Mouse (Mus musculus): Measurements from ENCODE around the gene Ctnnd2.

Gene Ctnnd2

DNA sequence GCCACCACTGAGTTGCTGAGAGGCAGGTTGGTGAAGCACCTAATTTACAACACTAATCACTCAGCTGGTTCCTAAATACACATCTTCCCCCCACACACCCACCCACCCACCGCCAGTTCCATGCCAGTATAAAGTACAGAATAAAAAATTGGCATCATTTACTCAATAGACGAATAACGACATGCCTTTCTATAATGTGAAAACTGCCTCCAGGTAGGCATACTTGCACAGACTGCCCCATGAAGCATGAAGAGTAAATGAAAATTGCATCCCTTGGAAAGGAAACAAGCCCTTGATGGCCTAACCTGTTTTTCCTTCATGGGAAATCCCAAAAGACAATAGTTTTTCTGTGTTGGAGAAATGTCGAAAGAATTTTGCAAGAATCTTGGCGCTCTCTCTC, 212.0 kb downstream of the Ctnnd2 start:
- no peak for DNase-seq (ENCODE audit: low read depth)

GRCm38 (mm10) chr15:30386489-30386888, 214.1 kb downstream of the Ctnnd2 start:
- DNase-seq (ENCODE audit: low read depth): no peak

DNA sequence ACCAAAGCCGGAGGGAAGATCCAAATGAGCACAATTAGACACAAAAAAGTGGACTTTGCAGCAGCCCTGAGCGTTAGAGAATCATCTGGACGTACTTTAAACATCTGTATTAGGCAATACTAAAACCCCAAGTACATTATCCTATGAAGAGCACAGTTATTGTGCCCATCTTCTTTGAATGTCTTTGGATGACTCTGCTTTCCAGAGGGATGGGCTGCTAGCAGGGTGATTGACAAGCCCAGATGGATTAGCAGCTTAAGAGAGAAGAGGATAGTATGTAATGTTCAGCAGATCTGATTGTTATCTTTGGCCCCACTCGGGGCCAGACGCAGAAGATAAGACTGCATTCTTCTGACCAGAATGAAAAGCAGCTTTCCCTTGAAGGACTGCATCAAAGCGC, 214.9 kb downstream of the Ctnnd2 start:
- DNase-seq (ENCODE audit: low read depth): no peak

DNA sequence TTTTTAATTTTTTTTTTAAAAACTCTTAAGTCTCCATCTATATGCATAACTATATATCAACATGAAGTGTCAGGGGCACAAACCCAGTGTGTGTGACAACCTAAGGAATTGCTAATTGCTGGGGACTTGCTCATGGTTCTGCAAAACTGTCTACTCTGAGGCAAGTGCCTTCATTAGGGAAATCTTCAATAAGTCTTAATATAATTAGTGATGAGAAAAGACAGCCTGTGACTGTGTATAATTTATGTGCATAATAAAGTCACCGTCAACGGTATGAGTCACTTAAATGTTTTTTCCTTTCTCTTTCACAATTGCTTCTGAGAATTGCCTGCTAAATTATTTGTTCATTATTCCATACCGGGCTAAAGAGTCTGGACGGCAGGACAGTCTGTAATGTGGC, 228.7 kb downstream of the Ctnnd2 start:
- DNase-seq (ENCODE audit: low read depth): no peak

DNA sequence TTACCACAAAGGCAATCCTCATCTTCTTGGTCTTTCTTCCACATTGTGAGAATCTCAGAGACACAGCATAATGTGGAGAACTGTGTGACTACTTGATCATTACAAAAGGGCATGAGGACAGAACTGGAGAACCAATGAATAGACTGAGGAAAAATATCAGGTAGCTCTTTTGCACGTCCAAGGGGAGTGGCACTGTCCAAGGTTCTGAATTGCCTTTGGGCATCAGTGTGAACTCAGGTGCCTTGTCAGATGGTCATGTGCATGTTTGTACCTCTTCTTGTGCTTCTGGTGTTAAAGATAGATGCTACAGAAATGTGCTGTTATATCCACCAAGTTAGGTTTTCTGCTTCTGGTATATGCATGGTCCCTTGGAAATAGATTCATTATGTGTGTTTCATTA, 233.9 kb downstream of the Ctnnd2 start:
- DNase-seq (ENCODE audit: low read depth): no peak

DNA sequence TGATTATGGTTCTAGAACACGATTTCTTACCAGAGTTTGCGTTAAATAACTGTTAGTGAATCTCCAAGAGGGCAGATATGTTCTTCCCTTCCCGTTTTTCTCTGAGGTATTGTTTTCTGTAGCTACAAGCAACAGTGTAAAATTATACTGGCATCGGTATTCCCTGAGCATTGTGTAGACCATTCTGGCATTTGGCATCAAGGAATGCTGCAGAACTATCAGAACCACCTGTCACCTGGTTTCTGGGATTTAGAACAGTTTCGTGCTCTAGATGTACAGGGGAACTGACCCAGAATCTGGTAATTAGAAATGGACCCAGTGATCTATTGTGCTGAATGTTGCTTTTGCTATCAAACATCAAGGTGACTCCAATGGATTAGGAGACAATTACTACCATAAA, 250.8 kb downstream of the Ctnnd2 start:
- no peak for DNase-seq (ENCODE audit: low read depth)

DNA sequence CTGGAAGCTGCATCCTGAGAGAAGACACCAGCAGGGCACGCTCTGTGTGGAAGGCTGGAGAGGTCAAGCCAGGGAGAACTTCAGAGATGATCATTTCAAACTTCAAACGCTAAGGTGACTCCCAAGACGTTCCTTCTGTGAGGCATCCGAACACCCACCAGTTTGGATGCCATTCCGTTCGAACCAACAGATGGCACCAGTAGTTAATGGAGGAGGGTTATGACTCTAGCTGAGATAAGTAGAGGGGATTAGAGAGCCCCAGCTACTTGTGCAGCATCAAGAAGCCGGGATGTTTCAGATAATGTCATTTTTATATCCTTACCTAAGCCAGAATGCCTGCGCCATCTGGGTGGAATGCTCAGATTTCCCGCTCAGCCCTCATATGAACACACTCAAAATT, 251.9 kb downstream of the Ctnnd2 start:
- DNase-seq (ENCODE audit: low read depth): no peak

DNA sequence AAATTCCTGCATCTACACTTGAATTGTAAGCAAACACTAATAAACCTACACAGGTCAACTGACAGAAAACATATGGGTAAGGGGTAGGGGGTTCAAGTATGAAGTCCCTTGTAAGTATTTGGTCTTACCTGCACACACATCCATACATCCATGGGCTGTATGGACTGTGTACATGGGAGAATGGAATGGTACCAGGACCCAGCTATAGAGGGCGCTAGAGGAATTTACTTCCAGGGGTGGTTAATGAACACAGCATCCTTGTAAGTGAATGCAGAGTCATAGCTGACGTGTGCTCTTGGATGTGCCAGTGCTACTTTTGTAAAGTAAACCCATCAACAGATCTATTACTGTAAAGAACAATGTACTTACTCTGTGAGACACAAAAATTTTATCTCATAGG, 254.9 kb downstream of the Ctnnd2 start:
- DNase-seq (ENCODE audit: low read depth): peak; percentile 41

DNA sequence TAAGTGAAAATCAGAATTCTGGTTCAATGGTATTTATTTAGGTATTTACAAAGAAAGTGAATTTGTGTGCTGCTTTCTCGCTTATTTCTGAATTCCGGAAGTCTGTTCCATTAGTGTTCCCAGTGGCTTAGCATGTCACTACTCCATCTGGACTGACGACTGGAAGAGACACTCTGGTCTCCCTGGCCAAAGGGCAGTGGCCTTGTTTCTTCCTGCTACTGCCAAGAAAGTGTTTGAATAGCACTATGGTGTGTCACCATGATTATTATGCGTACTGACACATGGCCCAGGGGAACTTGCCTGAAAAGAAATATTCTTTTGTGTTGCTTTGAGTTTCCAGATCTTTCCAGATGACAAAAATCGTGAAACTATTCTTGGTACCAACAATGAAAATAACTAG, 266.7 kb downstream of the Ctnnd2 start:
- no peak for DNase-seq (ENCODE audit: low read depth)

DNA sequence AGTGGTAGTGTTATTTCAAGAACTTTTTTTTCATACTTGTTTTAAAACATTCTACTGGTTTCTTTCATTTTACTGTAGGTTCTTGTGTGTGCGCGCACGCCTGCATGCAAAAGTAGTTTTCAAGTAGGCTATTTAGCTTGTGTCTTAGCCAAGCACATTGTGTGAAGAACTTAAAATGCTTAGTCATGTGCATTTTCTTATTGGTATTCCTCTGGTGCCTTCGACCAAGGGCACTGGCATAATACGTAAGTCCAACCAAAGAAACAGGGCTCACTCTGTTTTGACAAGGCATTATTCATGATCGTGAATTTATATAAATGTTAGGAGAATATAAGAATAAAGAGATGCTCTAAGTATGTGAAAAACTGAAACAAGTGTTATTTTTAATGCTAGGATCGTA, 278.4 kb downstream of the Ctnnd2 start:
- no peak for DNase-seq (ENCODE audit: low read depth)

- no peak for DNase-seq (ENCODE audit: low read depth)
These were observed 279.5 kb downstream of the Ctnnd2 start for GRCm38 (mm10) chr15:30451921-30452320.

GRCm38 (mm10) chr15:30457541-30458250, 285.3 kb downstream of the Ctnnd2 start:
- no peak for DNase-seq (ENCODE audit: low read depth)

DNA sequence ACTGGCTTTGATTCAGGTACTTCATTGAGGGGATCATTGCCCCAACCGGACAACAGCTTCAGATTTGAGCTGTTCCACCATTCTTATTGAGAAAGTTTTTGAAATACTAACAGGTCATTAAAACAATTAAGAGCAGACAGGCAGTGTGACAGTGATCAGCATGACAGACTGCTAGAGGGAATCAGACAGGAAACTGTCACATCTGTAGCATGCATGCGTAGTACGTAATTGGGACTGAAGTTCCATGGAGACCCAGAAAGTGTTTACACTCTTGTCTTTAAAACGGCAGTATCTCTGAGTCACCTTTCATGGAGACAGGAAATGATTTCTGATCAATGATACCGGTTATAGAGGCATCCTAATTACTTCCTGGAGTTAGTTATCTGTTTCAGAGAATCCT, 286.3 kb downstream of the Ctnnd2 start:
- DNase-seq (ENCODE audit: low read depth): no peak

DNA sequence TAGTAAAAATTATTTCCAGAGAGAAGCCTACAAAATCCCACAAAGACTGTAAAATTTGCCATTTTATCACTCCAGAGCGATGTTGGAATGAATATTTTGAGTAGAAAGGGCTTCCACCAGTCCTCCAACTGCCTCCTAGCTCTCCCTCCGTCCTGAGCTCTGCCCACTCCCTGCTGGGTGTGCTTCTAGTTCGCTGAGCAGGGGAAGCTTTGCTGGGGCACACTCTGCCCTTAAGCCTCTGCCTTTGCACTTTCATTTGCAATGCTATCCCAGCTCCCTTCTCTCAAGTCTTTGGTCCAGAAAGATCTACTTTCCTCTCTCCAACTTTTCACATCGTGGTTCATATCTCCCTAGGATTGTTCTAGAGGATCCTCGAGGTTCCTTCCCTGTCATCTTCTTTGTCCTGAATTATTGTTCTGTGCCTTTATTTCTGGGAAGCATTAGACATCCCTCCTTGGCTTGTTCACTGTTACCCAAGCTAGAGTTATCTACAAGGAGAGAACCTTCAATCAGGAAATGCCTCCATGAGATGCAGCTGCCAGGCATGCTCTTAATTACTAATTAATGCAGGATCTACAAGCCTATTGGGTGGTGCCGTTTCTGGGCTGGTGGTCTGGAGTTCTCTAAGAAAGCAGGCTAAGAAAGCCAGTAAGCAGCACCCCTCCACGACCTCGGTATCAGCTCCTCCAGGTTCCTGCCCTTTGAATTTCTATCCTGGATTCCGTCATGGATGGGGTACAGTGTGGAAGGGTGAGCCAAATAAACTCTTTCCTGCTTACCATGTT, 288.1 kb downstream of the Ctnnd2 start:
- DNase-seq (ENCODE audit: low read depth): no peak

DNA sequence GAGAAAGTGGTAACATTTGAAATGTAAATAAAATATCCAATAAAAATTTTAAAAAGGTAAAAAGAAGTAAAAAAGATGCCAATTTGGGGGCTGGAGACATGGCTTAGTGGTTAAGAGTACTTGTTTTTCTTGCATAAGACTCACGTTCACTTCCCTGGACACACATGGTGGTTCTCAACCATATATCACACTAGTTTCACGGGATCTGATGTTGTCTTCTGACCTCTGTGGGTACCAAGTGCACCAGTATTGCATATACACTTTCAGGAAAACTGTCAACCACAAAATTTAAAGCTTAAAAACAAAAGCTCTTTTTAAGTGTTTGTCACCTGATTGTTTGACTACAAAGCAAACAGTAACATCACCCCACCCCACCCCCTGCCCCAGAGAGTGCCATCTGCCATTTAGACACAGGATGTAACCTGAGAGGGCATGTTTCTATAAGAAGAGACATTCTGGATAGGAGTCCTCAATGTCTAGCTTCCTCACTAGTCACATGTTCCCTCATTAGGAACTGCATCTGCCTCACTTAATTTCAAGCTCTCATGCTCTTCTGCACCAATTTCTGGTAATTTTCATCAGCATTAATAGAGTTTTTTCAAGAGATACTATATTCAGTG, 290.5 kb downstream of the Ctnnd2 start:
- DNase-seq (ENCODE audit: low read depth): no peak

GRCm38 (mm10) chr15:30463471-30464047, 291.2 kb downstream of the Ctnnd2 start:
- no peak for DNase-seq (ENCODE audit: low read depth)

- no peak for DNase-seq (ENCODE audit: low read depth)
These were observed 294.7 kb downstream of the Ctnnd2 start for GRCm38 (mm10) chr15:30466950-30467543.

GRCm38 (mm10) chr15:30468773-30469172, 296.4 kb downstream of the Ctnnd2 start:
- no peak for DNase-seq (ENCODE audit: low read depth)

- no peak for DNase-seq (ENCODE audit: low read depth)
These were observed 299.0 kb downstream of the Ctnnd2 start for GRCm38 (mm10) chr15:30471280-30471966.

DNA sequence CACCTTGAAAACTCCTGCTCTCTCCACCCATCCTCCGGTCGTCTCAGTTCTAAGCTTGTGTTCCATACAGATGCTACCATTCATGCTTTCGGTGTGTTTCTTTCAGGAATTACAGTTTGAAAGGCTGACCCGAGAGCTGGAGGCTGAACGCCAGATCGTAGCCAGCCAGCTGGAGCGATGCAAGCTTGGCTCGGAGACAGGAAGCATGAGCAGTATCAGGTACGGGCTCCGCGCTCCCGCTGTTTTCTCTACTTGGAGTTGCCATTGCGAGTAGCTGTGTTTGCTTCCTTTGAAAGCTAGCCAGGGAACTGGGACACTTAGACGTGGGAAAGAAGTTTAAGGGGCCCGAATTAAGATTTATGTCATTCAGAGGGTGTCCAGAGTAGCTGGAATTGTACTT, 308.3 kb downstream of the Ctnnd2 start:
- no peak for DNase-seq (ENCODE audit: low read depth)

- no peak for DNase-seq (ENCODE audit: low read depth)
These were observed 334.1 kb downstream of the Ctnnd2 start for GRCm38 (mm10) chr15:30506476-30506875.

- DNase-seq (ENCODE audit: low read depth): no peak
These were observed 340.1 kb downstream of the Ctnnd2 start for GRCm38 (mm10) chr15:30512467-30512866.
